Mouse (Mus musculus): ENCODE measurements around the gene Immp2l. TPM values are rescaled to one million over a fixed set of nuclear protein-coding genes. Genes with fewer than 3 reads are reported as not detected.

The Immp2l gene
- polyA plus RNA-seq, 1 experiment from 2014 or later = 6.5 TPM

- Histone ChIP-seq H3K4me3 (ENCODE audit: low read length) (no peak overlapping the region), H3K4me1 (ENCODE audit: control insufficient read depth, insufficient read depth, low read depth, low read length) (no peaks in the 10 kb centered on the region), H3K27ac (ENCODE audit: low read depth, low read length) (no peak overlapping the region), H3K9ac (ENCODE audit: low read depth, low read length) (no peak overlapping the region), H3K9me3 (ENCODE audit: control insufficient read depth, low read length) (no peaks in the 10 kb centered on the region), H3K27me3 (replicated peaks; ENCODE audit: control insufficient read depth, insufficient read depth, low read length) (no peaks in the 10 kb centered on the region), H3K4me2 (ENCODE audit: low read length) (no peak overlapping the region), H3K36me3 (ENCODE audit: control insufficient read depth, insufficient read depth, low read length) (no peaks in the 10 kb centered on the region)
- WGBS = 85% methylated on average over 4 of the region's 4 CpGs
- no peak for ATAC-seq
These were observed 321.7 kb downstream of the Immp2l start for GRCm38 (mm10) chr12:41345621-41346020.

GRCm38 (mm10) chr12:41347494-41347893, 323.6 kb downstream of the Immp2l start:
- Histone ChIP-seq H3K27me3 (replicated peaks; ENCODE audit: control insufficient read depth, insufficient read depth, low read length) (no peaks in the 10 kb centered on the region), H3K4me3 (ENCODE audit: low read length) (no peak overlapping the region), H3K36me3 (ENCODE audit: control insufficient read depth, insufficient read depth, low read length) (no peaks in the 10 kb centered on the region), H3K9me3 (ENCODE audit: control insufficient read depth, low read length) (no peaks in the 10 kb centered on the region), H3K4me1 (ENCODE audit: control insufficient read depth, insufficient read depth, low read depth, low read length) (no peaks in the 10 kb centered on the region), H3K4me2 (ENCODE audit: low read length) (no peak overlapping the region), H3K9ac (ENCODE audit: low read depth, low read length) (no peak overlapping the region), H3K27ac (ENCODE audit: low read depth, low read length) (no peak overlapping the region)
- WGBS = 97% methylated on average over 2 of the region's 2 CpGs
- ATAC-seq = no peak

- H3K27me3 ChIP-seq (replicated peaks; ENCODE audit: control insufficient read depth, insufficient read depth, low read length) = no peaks in the 10 kb centered on the region
- no peak for ATAC-seq
- 73% methylated on average over 2 of the region's 2 CpGs for WGBS
These were observed 325.5 kb downstream of the Immp2l start for GRCm38 (mm10) chr12:41349386-41349785.

GRCm38 (mm10) chr12:41349814-41350213, 325.9 kb downstream of the Immp2l start:
- Histone ChIP-seq H3K27ac (ENCODE audit: low read depth, low read length) (no peak overlapping the region), H3K4me1 (ENCODE audit: control insufficient read depth, insufficient read depth, low read depth, low read length) (no peaks in the 10 kb centered on the region), H3K36me3 (ENCODE audit: control insufficient read depth, insufficient read depth, low read length) (no peaks in the 10 kb centered on the region), H3K9ac (ENCODE audit: low read depth, low read length) (no peak overlapping the region), H3K4me2 (ENCODE audit: low read length) (no peak overlapping the region), H3K9me3 (ENCODE audit: control insufficient read depth, low read length) (no peaks in the 10 kb centered on the region), H3K4me3 (ENCODE audit: low read length) (no peak overlapping the region), H3K27me3 (replicated peaks; ENCODE audit: control insufficient read depth, insufficient read depth, low read length) (no peaks in the 10 kb centered on the region)
- 69% methylated on average over 2 of the region's 2 CpGs for WGBS
- no peak for ATAC-seq

More at GRCm38 (mm10) chr12:41349386-41349785, 325.5 kb downstream of the Immp2l start:
- H3K4me2 ChIP-seq (ENCODE audit: low read length) = no peak overlapping the region
- H3K4me3 ChIP-seq (ENCODE audit: low read length) = no peak overlapping the region
- no peak overlapping the region for H3K9ac ChIP-seq (ENCODE audit: low read depth, low read length)
- no peaks in the 10 kb centered on the region for H3K4me1 ChIP-seq (ENCODE audit: control insufficient read depth, insufficient read depth, low read depth, low read length)
- no peaks in the 10 kb centered on the region for H3K9me3 ChIP-seq (ENCODE audit: control insufficient read depth, low read length)
- H3K27ac ChIP-seq (ENCODE audit: low read depth, low read length) = no peak overlapping the region
- no peaks in the 10 kb centered on the region for H3K36me3 ChIP-seq (ENCODE audit: control insufficient read depth, insufficient read depth, low read length)

GRCm38 (mm10) chr12:41351275-41351674, 327.4 kb downstream of the Immp2l start:
- Histone ChIP-seq H3K27me3 (replicated peaks; ENCODE audit: control insufficient read depth, insufficient read depth, low read length) (no peaks in the 10 kb centered on the region), H3K4me1 (ENCODE audit: control insufficient read depth, insufficient read depth, low read depth, low read length) (no peaks in the 10 kb centered on the region), H3K9me3 (ENCODE audit: control insufficient read depth, low read length) (no peaks in the 10 kb centered on the region), H3K27ac (ENCODE audit: low read depth, low read length) (no peak overlapping the region), H3K36me3 (ENCODE audit: control insufficient read depth, insufficient read depth, low read length) (no peaks in the 10 kb centered on the region), H3K9ac (ENCODE audit: low read depth, low read length) (no peak overlapping the region), H3K4me2 (ENCODE audit: low read length) (no peak overlapping the region), H3K4me3 (ENCODE audit: low read length) (no peak overlapping the region)
- ATAC-seq = peak; percentile 52; the same call in 1 of the 2 replicates
- WGBS = 34% methylated on average over 2 of the region's 2 CpGs

- Histone ChIP-seq H3K4me2 (ENCODE audit: low read length) (no peak overlapping the region), H3K9me3 (ENCODE audit: control insufficient read depth, low read length) (no peaks in the 10 kb centered on the region), H3K4me3 (ENCODE audit: low read length) (no peak overlapping the region), H3K36me3 (ENCODE audit: control insufficient read depth, insufficient read depth, low read length) (no peaks in the 10 kb centered on the region), H3K27ac (ENCODE audit: low read depth, low read length) (no peak overlapping the region), H3K4me1 (ENCODE audit: control insufficient read depth, insufficient read depth, low read depth, low read length) (no peaks in the 10 kb centered on the region), H3K9ac (ENCODE audit: low read depth, low read length) (no peak overlapping the region), H3K27me3 (replicated peaks; ENCODE audit: control insufficient read depth, insufficient read depth, low read length) (no peaks in the 10 kb centered on the region)
- WGBS = 71% methylated on average over 1 of the region's 1 CpGs
- no peak for ATAC-seq
These were observed 331.0 kb downstream of the Immp2l start for GRCm38 (mm10) chr12:41354857-41355256.

GRCm38 (mm10) chr12:41356040-41356439, 332.1 kb downstream of the Immp2l start:
- Histone ChIP-seq H3K9ac (ENCODE audit: low read depth, low read length) (no peak overlapping the region), H3K9me3 (ENCODE audit: control insufficient read depth, low read length) (no peaks in the 10 kb centered on the region), H3K4me1 (ENCODE audit: control insufficient read depth, insufficient read depth, low read depth, low read length) (no peaks in the 10 kb centered on the region), H3K27ac (ENCODE audit: low read depth, low read length) (no peak overlapping the region), H3K36me3 (ENCODE audit: control insufficient read depth, insufficient read depth, low read length) (no peaks in the 10 kb centered on the region), H3K4me2 (ENCODE audit: low read length) (no peak overlapping the region), H3K27me3 (replicated peaks; ENCODE audit: control insufficient read depth, insufficient read depth, low read length) (no peaks in the 10 kb centered on the region), H3K4me3 (ENCODE audit: low read length) (no peak overlapping the region)
- WGBS = 76% methylated on average over 3 of the region's 3 CpGs
- ATAC-seq = no peak

- Histone ChIP-seq H3K36me3 (ENCODE audit: control insufficient read depth, insufficient read depth, low read length) (no peaks in the 10 kb centered on the region), H3K9me3 (ENCODE audit: control insufficient read depth, low read length) (no peaks in the 10 kb centered on the region), H3K4me3 (ENCODE audit: low read length) (no peak overlapping the region), H3K9ac (ENCODE audit: low read depth, low read length) (no peak overlapping the region), H3K4me1 (ENCODE audit: control insufficient read depth, insufficient read depth, low read depth, low read length) (no peaks in the 10 kb centered on the region), H3K4me2 (ENCODE audit: low read length) (no peak overlapping the region), H3K27me3 (replicated peaks; ENCODE audit: control insufficient read depth, insufficient read depth, low read length) (no peaks in the 10 kb centered on the region), H3K27ac (ENCODE audit: low read depth, low read length) (no peak overlapping the region)
- no peak for ATAC-seq
- 72% methylated on average over 1 of the region's 1 CpGs for WGBS
These were observed 362.8 kb downstream of the Immp2l start for GRCm38 (mm10) chr12:41386685-41387084.

- Histone ChIP-seq H3K27ac (ENCODE audit: low read depth, low read length) (no peak overlapping the region), H3K27me3 (replicated peaks; ENCODE audit: control insufficient read depth, insufficient read depth, low read length) (no peaks in the 10 kb centered on the region), H3K9me3 (ENCODE audit: control insufficient read depth, low read length) (no peaks in the 10 kb centered on the region), H3K9ac (ENCODE audit: low read depth, low read length) (no peak overlapping the region), H3K36me3 (ENCODE audit: control insufficient read depth, insufficient read depth, low read length) (no peaks in the 10 kb centered on the region), H3K4me1 (ENCODE audit: control insufficient read depth, insufficient read depth, low read depth, low read length) (no peaks in the 10 kb centered on the region), H3K4me3 (ENCODE audit: low read length) (no peak overlapping the region), H3K4me2 (ENCODE audit: low read length) (no peak overlapping the region)
- ATAC-seq = no peak
These were observed 370.3 kb downstream of the Immp2l start for GRCm38 (mm10) chr12:41394231-41394630.

- Histone ChIP-seq H3K36me3 (ENCODE audit: control insufficient read depth, insufficient read depth, low read length) (no peaks in the 10 kb centered on the region), H3K9me3 (ENCODE audit: control insufficient read depth, low read length) (no peaks in the 10 kb centered on the region), H3K4me1 (ENCODE audit: control insufficient read depth, insufficient read depth, low read depth, low read length) (no peaks in the 10 kb centered on the region), H3K4me3 (ENCODE audit: low read length) (no peak overlapping the region), H3K27ac (ENCODE audit: low read depth, low read length) (no peak overlapping the region), H3K27me3 (replicated peaks; ENCODE audit: control insufficient read depth, insufficient read depth, low read length) (no peaks in the 10 kb centered on the region), H3K9ac (ENCODE audit: low read depth, low read length) (no peak overlapping the region), H3K4me2 (ENCODE audit: low read length) (no peak overlapping the region)
- no peak for ATAC-seq
- WGBS = 95% methylated on average over 1 of the region's 1 CpGs
These were observed 377.2 kb downstream of the Immp2l start for GRCm38 (mm10) chr12:41401136-41401535.
